Mouse (Mus musculus): ENCODE results near the gene Phldb1. TPM values are rescaled to one million over a fixed set of nuclear protein-coding genes. Genes with fewer than 3 reads are reported as not detected.

Phldb1 gene
- polyA plus RNA-seq, 1 experiment, result 9.0 TPM

DNA sequence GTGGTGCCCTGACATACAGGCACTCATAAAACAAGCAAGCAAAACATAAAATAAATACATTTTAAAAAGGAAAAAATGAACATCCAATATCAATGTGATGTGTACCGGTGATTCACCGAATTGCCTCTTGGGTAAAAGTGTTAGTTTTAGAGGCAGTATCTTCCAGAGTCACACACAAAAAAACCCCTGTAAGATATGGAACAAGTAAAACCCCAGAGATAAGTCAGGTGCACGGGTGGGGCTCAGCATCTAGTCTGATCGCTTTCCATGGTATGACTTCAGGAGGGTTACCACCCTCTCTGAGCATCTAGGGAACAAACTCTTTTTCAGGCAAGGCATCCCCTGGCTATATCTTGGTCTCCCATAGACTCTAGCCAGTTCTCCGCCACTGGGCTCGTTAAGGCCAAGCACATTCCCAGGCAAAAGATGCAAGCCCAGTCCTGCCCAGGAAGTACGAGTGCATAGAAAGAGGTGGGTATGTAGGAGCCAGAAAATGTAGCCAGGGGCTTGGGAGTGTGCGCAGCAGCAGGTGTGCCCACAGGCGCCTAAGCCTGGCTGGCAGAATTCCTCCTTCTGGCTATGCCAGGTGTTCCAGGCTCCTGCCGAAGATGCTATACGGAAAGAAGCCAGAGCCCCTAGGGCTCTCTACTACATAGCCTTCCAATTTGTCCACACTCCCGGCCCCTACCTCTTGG lies 15.9 kb downstream of the Phldb1 start:
- TF ChIP-seq GATA1 (IDR thresholded peaks at IDR 0.05; ENCODE audit: low read length), result no peak

DNA sequence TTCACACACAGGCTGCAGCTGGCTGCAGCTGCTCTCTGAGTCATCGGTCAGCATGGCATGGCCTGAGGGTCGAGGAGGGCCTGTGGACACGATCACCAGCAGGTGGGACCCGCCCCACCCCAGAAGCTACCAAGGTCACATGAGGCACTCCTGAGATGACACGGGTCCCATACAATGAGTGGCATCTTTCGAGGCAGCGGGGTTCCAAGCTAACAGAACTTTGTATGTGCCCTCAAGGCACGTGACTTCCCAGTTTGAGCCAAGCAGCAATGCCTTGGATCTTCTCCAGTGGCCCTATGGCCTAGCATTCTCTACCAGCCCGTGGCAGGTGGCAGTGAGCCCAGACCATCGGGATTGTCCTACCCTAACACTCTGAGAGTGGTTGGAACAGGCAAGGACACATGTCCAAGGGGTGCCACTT lies 17.2 kb downstream of the Phldb1 start:
- TF ChIP-seq GATA1 (IDR thresholded peaks at IDR 0.05; ENCODE audit: low read length), result no peak

DNA sequence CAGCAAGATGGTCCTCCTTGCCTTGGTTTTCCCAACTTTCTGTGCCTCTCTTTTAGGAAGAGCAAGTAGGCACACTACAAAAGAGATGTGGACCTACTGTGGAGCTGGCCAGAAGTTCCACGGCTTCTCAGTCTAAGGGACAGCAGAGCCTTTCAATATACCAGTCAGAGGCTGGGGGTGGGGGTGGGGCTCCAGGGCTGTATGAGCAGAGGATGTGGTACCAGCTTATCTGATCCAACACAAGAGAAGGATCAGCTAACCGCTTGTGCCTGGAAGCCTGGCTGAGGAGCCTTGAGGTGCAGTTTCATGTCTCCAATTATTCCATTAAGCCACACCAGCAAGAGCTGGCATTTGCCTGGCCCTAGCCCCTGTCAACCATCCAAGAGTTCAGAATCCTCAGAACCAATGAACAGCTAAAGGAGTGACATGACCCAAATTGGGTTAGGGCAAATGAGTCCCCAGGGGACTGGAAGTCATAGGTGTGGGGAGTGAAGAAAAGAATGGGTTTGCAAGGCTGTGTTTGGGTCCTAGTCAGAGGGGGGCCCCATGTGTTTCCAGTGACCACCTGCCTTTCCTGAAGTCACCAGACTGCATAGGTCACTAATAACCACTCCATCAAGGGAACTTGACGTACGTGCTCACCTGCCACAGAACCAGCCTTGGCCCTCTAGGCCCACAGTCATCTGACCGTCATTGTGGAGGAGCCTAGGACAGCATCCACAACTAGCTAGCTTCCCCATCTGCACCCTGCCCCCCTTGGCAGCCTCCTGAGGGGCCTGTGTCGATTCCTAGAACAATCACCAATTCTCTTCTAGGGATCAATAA lies 17.8 kb downstream of the Phldb1 start:
- no peak for TF ChIP-seq GATA1 (IDR thresholded peaks at IDR 0.05; ENCODE audit: low read length)

DNA sequence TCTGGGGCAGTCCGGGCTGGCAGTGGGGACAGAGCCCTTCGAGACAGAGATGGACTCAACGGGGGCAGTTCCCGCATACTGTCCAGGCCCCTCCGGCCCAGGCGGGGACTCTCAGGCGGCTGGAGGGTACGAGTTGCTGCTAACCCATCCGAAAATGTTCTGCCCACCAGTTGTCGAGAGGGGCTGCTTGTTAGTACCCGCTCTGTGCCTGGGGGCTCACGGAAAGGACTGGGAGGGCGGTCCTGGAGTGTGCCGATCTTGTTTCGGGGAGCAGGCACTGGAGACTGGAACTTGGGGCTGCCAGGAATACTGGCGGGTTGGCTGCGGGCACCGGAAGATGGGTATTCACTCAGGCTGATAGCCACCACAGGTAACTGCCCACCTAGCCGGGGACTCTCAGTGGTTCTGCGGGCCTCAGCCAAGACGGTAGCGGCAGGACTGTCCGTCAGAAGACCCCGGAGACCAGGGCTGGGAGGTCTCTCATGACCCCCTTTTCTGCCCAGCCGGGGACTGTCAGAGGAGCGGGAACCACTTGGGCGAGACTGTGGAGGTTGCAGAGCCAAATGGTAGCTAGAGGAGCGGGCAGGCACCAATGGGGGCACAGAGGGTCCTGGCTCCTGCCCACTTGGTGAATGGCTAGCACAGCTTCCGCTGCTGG lies 19.2 kb downstream of the Phldb1 start:
- TF ChIP-seq GATA1 (IDR thresholded peaks at IDR 0.05; ENCODE audit: low read length), result no peak

DNA sequence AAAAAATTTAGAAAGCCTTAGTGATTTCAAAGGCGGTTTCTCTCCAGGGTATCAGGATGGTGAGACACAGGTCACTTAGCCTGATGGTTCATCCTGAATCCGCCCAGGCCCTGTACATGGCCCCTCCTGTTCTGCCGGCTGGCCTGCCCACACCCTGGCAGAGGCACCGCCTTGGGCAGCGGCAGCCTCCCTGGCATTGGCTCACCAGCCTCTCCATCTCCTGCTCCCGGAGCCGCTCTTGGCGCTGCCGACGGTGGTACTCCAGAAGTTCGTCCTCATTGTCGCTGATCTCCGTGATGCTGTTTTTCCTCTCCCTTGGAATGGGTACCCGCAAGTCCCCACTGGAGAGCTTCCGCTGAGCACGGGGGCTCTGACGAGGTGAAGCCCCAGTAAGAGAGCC lies 19.9 kb downstream of the Phldb1 start:
- no peak for TF ChIP-seq GATA1 (IDR thresholded peaks at IDR 0.05; ENCODE audit: low read length)

DNA sequence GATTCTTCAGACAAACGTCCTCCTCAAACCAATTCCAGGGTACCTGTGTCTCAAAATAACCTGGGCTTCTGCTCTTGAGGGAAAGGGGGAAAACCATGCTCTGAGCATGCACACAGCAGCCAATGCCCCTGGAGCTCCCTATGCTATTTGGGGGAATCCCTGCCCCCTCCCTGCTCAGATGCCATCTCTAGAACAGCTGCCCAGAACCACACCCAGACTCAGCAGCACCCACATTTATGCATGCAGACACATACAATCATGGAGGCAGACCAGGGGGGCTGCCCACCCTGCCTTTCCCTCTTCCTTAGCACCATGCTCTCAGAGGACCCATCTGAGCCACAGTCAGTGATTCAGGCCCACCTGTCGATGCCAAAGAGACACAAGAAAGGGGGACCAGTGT lies 21.4 kb downstream of the Phldb1 start:
- TF ChIP-seq GATA1 (IDR thresholded peaks at IDR 0.05; ENCODE audit: low read length), result no peak

DNA sequence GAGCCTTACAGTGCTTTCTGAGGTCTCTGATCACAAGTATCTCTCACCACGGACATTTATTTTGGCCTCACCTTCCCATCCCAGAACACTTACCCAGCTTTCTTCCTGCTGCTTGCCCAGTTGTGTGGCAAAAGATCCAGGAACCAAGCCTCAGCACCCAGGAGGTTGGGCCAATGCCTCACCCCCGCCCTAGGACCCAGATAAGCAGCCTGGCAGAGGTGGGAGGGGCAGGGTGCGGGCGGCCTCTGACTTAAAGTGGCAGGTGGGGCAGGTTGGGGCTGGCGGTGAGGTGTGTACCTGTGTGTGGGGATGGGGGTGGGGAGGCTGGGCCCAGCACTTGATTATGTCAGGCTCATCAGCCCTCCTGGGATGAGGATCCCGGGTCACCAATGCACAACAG lies 21.9 kb downstream of the Phldb1 start:
- no peak for TF ChIP-seq GATA1 (IDR thresholded peaks at IDR 0.05; ENCODE audit: low read length)

DNA sequence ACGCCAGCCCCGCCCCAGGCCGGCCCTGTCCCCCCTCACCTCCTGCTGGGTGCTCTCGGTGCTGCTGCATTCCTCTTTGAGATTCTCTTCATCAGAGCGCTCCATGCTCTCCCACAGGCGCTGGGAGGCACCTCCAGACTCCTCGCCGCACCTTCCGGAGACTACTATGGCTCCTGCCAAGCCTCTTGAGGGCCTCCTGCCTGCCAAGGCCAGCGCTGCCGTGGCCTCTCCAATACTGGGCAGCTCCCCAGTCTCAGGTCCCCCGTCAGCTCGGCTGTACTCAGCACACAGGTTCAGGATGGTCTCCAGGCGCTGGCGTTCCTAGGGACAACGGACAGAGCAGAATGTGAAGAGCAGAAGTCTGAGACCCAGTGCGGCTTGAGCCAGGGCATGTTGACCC lies 23.4 kb downstream of the Phldb1 start:
- TF ChIP-seq GATA1 (IDR thresholded peaks at IDR 0.05; ENCODE audit: low read length), result no peak

DNA sequence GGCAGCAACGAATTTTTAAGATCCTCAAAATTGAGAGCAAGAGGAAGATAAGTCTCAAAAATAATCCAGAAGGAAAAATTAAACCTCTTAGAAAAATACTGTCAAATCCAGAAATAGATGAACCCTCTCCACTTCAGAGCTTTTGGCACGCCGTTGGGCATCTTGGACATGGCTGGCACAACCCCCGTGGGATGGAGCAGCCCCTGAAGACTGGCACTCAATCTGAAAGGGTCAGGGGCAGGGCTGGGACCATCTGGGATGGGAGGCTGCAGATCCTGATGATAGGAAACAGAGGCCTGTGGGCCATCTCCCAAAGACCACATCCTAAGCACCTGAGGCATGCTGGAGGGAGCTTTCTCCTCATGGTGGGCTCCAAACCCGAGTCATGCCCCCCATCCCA lies 24.8 kb downstream of the Phldb1 start:
- TF ChIP-seq GATA1 (IDR thresholded peaks at IDR 0.05; ENCODE audit: low read length), result no peak

DNA sequence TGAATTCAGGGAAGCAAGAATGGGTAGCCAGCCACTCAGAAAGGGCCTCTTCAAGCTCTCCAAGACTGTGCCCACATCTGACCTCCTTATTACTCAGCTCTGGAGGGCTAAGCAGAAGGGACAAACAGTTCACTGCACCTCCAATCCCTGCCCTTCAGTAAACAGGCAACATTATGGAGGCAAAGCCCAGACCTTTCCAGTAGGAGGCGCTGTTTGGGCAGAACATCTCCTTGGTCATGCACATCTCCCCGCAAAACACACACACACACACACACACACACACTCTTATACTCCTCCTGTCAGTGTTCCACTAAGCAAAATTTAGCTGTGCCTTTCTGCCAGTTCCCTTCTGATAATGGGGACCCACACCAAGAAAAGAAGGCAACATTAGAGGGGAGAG lies 25.4 kb downstream of the Phldb1 start:
- TF ChIP-seq GATA1 (IDR thresholded peaks at IDR 0.05; ENCODE audit: low read length), result no peak

DNA sequence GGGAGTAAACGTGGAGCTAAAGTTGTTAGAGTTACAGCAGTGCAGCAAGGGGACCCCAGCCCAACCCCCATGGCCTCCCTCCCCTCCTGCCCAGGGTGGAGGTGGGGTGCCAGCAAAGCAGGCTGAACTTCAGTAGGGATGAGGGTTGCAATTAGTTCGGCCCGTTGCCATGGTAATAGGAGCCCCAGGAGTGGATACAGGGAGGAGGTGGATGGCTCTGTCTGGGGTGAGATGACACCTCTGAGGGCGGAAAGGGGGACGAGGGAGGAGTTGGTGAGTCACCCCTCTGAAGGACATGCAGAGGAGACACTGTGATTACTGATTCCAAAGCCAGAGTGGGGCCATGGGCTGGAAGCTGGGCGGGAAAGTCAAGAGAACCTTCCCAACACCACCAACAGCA lies 26.1 kb downstream of the Phldb1 start:
- TF ChIP-seq GATA1 (IDR thresholded peaks at IDR 0.05; ENCODE audit: low read length), result no peak

DNA sequence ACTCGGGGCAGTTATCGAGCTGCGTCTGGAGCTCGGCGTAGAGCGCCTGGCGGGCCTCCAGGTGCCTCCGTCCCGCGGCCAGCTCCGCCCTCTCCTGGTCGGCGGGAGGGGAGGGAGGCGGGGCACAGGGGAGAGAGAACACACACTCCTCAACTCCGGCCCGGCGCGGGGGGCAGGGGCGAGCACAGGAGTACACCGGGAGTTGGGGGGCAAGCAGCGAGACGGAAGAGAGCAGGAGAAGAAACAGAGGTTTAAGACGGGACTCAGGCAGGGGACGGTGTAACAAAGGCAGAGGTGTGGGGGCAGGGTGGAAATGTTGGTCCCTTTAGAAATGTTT lies 26.6 kb downstream of the Phldb1 start:
- no peak for TF ChIP-seq GATA1 (IDR thresholded peaks at IDR 0.05; ENCODE audit: low read length)

DNA sequence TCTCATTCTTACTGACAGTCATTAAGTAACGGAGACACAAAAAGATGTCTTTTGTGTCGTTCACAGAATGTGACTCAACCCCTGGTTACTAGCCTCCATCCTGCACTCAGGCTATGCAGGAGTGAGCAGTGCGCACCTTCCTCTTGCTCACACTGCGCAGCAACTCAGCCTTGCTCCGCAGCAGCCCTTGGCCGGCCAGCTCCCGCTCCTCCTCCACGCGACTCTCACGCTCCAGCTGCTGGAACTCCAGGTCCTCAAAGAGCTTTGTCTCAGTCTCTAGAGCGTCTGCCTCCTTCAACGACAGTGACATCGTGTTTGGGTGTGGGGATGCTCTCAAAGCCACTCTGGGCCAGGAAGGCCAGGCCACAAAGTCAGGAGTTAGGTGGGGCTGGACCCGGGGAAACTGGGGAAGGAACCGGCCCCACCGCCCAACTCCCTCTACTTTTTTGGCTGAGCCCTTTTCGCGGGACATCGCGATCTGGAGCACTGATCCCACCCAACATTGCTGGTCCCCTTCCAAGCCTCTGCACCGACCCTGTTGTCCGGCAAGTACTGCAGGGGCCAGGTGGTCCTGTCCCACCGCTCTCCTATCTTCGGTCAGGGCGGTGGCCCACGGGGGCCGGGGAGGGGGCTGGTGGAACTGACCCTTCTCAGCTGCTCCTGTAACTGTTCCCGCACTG lies 27.1 kb downstream of the Phldb1 start:
- no peak for TF ChIP-seq GATA1 (IDR thresholded peaks at IDR 0.05; ENCODE audit: low read length)

DNA sequence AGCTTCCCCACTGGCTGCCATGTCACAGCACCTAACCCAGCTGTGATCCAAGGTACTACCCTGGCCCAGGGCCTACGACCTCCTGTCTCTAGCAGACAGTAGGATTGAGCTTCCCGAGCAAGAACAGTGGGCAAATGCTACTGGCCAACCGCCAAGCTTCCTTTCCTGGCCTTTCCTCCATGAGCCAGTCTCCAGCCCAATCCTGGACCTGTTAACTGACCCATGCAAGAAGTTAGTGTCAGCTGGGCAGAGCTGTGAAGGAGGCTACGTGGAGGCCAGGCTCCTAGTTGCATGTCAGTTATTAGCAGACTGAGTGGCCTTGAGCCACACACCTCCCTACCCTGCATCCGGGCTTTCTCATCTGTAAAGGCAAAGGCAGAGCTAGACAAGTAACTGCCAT lies 35.3 kb downstream of the Phldb1 start:
- TF ChIP-seq GATA1 (IDR thresholded peaks at IDR 0.05; ENCODE audit: low read length), result no peak

DNA sequence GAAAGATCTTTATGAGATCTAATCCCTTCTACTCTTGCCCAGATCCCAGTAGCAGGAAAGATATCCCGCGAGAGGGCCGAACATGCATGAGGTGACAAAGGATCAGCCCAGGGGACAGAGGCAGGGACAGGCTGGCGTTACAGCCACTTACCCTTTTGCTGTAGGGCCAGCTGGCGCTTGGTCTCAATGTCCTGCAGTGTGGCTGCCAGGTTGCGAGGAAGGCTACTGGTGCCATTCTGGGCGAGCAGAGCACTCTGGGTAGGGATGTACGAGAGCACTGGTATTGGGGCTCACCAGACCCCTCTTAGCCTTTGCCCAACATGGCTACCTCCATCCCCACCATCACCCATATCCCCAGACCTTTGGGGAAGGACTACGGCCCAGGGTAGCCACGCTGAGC lies 35.8 kb downstream of the Phldb1 start:
- no peak for TF ChIP-seq GATA1 (IDR thresholded peaks at IDR 0.05; ENCODE audit: low read length)

DNA sequence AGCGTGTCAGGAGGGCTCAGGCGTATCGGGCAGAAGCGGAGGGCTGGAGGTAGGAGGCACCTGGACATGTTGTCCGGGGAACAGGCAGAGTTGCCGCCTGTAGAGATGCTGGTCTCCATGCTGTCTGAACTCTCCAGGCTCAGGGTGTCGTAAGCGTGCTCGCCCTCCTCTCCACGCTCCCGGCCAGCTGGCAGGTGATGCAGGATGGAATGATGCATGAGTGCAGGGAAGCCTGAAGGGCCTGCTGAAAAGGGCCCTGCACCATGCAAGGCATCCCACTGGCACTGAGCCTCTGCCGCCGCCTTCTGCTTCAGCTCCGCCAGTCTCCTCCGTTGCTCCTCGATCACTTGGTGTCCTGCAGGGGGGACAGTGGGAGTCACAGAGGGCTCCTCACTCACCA lies 37.1 kb downstream of the Phldb1 start:
- no peak for TF ChIP-seq GATA1 (IDR thresholded peaks at IDR 0.05; ENCODE audit: low read length)

Data from G1E-ER4 (cell line).